Comparison of ENCODE assay signal across 8 mouse cellular contexts in genomic region chr10:88380002-88380401, GRCm38 (mm10). TPM values are rescaled to one million over a fixed set of nuclear protein-coding genes. Genes with fewer than 3 reads are reported as not detected.
DNase-seq lines count a peak whose midpoint lies in the region; ATAC-seq and TF ChIP-seq lines count a peak whose summit lies in the region.

No protein-coding gene starts in this region.

- peak; percentile 31 for DNase-seq in gastrocnemius, postnatal 14 days
- DNase-seq in gastrocnemius, postnatal 25 days, result no peak
- DNase-seq in Patski (ENCODE audit: low read depth, low spot score), result no peak
- DNase-seq in embryonic facial prominence, embryonic 14.5 days (ENCODE audit: low spot score), result peak; percentile 62
- DNase-seq in heart, postnatal 25 days (ENCODE audit: low spot score), result peak; percentile 29
- DNase-seq in large intestine, adult 2 months (ENCODE audit: low read depth, low spot score), result peak; percentile 37
- peak; percentile 55 for DNase-seq in stomach, postnatal 0 days (ENCODE audit: low spot score)

- in situ Hi-C loops in Patski (cut with MboI; ENCODE audit: low pct_unique_long_range_greater_than_20kb), result loop anchor here (5.0 kb wide), 1 partner anchor 47 kb away; no protein-coding TSS in a partner anchor

- POLR2A ChIA-PET in Patski (lab: Charles Lee), result no interaction called here

- peak overlapping the region; percentile 74 for H3K4me3 ChIP-seq in embryonic facial prominence, embryonic 14.5 days (ENCODE audit: low read depth, low read length)
- H3K4me3 ChIP-seq in macrophage (ENCODE audit: inconsistent target), result peak overlapping the region; percentile 70
- H3K4me3 ChIP-seq in stomach, postnatal 0 days (ENCODE audit: low read depth, low read length), result peak overlapping the region; percentile 75

- H3K79me2 ChIP-seq in macrophage (ENCODE audit: inconsistent target), result peaks cover 58% of the 10 kb centered on the region

- no peaks in the 10 kb centered on the region for H3K9me3 ChIP-seq in embryonic facial prominence, embryonic 14.5 days (ENCODE audit: control insufficient read depth, low read length)
- no peaks in the 10 kb centered on the region for H3K9me3 ChIP-seq in stomach, postnatal 0 days (ENCODE audit: control insufficient read depth, low read length)

- H3K9ac ChIP-seq in embryonic facial prominence, embryonic 14.5 days (ENCODE audit: low read depth, low read length), result peak overlapping the region; percentile 81
- peak overlapping the region; percentile 72; the same call in 1 of the 2 replicates for H3K9ac ChIP-seq in stomach, postnatal 0 days (ENCODE audit: low read length)

- peak; percentile 15 for ATAC-seq in Patski
- ATAC-seq in embryonic facial prominence, embryonic 14.5 days (ENCODE audit: low read depth), result no peak
- peak; percentile 54 for ATAC-seq in stomach, postnatal 0 days (ENCODE audit: low FRiP score, low TSS enrichment)

- intact Hi-C loops in gastrocnemius, postnatal 14 days (cut with DNase I; ENCODE audit: low total_unique reads), result no loop called here
- intact Hi-C loops in heart, postnatal 25 days (cut with DNase I), result no loop called here

- peak overlapping the region; percentile 85 for H3K4me2 ChIP-seq in embryonic facial prominence, embryonic 14.5 days (ENCODE audit: low read depth, low read length)
- peak overlapping the region; percentile 92 for H3K4me2 ChIP-seq in stomach, postnatal 0 days (replicated peaks; ENCODE audit: low read depth)

- H3K27ac ChIP-seq in embryonic facial prominence, embryonic 14.5 days (replicated peaks; ENCODE audit: low read depth, low read length), result no peak overlapping the region
- H3K27ac ChIP-seq in macrophage, result peak overlapping the region; percentile 70
- H3K27ac ChIP-seq in stomach, postnatal 0 days (replicated peaks), result 0 out of 2 replicates have a peak overlapping the region, but pooled peaks have one; percentile 74

- no peaks in the 10 kb centered on the region for H3K36me3 ChIP-seq in embryonic facial prominence, embryonic 14.5 days (ENCODE audit: control insufficient read depth, insufficient read depth, low read length)
- no peaks in the 10 kb centered on the region for H3K36me3 ChIP-seq in macrophage (ENCODE audit: inconsistent target)
- H3K36me3 ChIP-seq in stomach, postnatal 0 days (ENCODE audit: control insufficient read depth, insufficient read depth, low read length), result no peaks in the 10 kb centered on the region

- H3K4me1 ChIP-seq in embryonic facial prominence, embryonic 14.5 days (ENCODE audit: control insufficient read depth, insufficient read depth, low read length), result peaks cover 7% of the 10 kb centered on the region
- peaks cover 3% of the 10 kb centered on the region; the same call in 1 of the 2 replicates for H3K4me1 ChIP-seq in stomach, postnatal 0 days (replicated peaks; ENCODE audit: control insufficient read depth, insufficient read depth)

- TF ChIP-seq CTCF in Patski (IDR thresholded peaks at IDR 0.05), result no peak
- TF ChIP-seq CTCF in stomach, postnatal 0 days (IDR thresholded peaks at IDR 0.05; ENCODE audit: low read depth), result no peak

- no peak for TF ChIP-seq EP300 in stomach, postnatal 0 days (optimal IDR thresholded peaks at IDR 0.05)

- CTCF ChIA-PET in Patski (lab: Charles Lee), result interaction anchor here (1.1 to 2.6 kb wide), 6 partner anchors 14 to 55 kb away, joined by 3 to 12 read pairs (median 4); no protein-coding TSS in a partner anchor

- no peaks in the 10 kb centered on the region for H3K27me3 ChIP-seq in Patski
- H3K27me3 ChIP-seq in embryonic facial prominence, embryonic 14.5 days (replicated peaks; ENCODE audit: control insufficient read depth, insufficient read depth, low read length), result no peaks in the 10 kb centered on the region
- no peaks in the 10 kb centered on the region for H3K27me3 ChIP-seq in stomach, postnatal 0 days (ENCODE audit: control insufficient read depth, insufficient read depth, low read length)

- 1% methylated on average over 11 of the region's 11 CpGs for WGBS in embryonic facial prominence, embryonic 14.5 days
- WGBS in large intestine, adult 2 months, result 3% methylated on average over 11 of the region's 11 CpGs
- 0% methylated on average over 11 of the region's 11 CpGs for WGBS in macrophage (ENCODE audit: missing documents)
- 2% methylated on average over 11 of the region's 11 CpGs for WGBS in stomach, postnatal 0 days

RNA-seq across cellular contexts. Expression of gene Gnptab, which starts 1.1 kb away (rescaled TPM):
- total RNA-seq in gastrocnemius, postnatal 14 days (2021), result 10 to 100 TPM in 1 of 2 experiments, 1 to 10 TPM in 1; 9.2 to 10.3 TPM
- total RNA-seq in gastrocnemius, postnatal 25 days (2021), result 10 to 100 TPM; 15.4 to 15.8 TPM
- polyA plus RNA-seq in Patski (2021) (26.3 TPM), macrophage (2018) (34.0 to 83.1 TPM (median 76.6 TPM) in 3 replicates)
- polyA plus RNA-seq in embryonic facial prominence, embryonic 14.5 days (2014; fragmentation: Nextera tagmentation; extraction: Ambion mirVana), result 9.2 and 9.4 TPM in 2 replicates
- total RNA-seq in heart, postnatal 25 days (2021), result 10 to 100 TPM; 25.5 to 29.9 TPM
- polyA plus RNA-seq in large intestine, adult 2 months (2012; rRNA removed), result 6.1 and 12.7 TPM in 2 replicates
- 100 to 1,000 TPM in 13 of 26 experiments, 10 to 100 TPM in 13; 28.8 to 151 (median 99.6) TPM for total RNA-seq in macrophage (2018; cell fraction: chromatin; rRNA removed)
- 10 to 100 TPM; 32.2 to 72.7 (median 51.5) TPM for total RNA-seq in macrophage (2018; cell fraction: cytosol; rRNA removed)
- total RNA-seq in macrophage (2018; cell fraction: nucleus; rRNA removed), result 100 to 1,000 TPM in 5 of 26 experiments, 10 to 100 TPM in 21; 45.1 to 176 (median 89.0) TPM
- polyA plus RNA-seq in stomach, postnatal 0 days (2015; fragmentation: Nextera tagmentation; extraction: Ambion mirVana), result 4.4 and 4.8 TPM in 2 replicates

RNA-seq across cellular contexts. Expression of gene Dram1, which starts 1.1 kb away (rescaled TPM):
- 1 to 10 TPM; 1.3 to 1.7 TPM for total RNA-seq in gastrocnemius, postnatal 14 days (2021)
- 1 to 10 TPM; 1.2 to 5.5 TPM for total RNA-seq in gastrocnemius, postnatal 25 days (2021)
- polyA plus RNA-seq in Patski (2021) (2.7 TPM), macrophage (2018) (15.4 to 26.6 TPM (median 23.8 TPM) in 3 replicates)
- 4.9 and 5.7 TPM in 2 replicates for polyA plus RNA-seq in embryonic facial prominence, embryonic 14.5 days (2014; fragmentation: Nextera tagmentation; extraction: Ambion mirVana)
- total RNA-seq in heart, postnatal 25 days (2021), result 1 to 10 TPM; 3.8 to 4.1 TPM
- polyA plus RNA-seq in large intestine, adult 2 months (2012; rRNA removed), result 5.5 and 5.8 TPM in 2 replicates
- total RNA-seq in macrophage (2018; cell fraction: chromatin; rRNA removed), result 10 to 100 TPM in 23 of 26 experiments, 1 to 10 TPM in 3; 7.2 to 72.1 (median 20.8) TPM
- total RNA-seq in macrophage (2018; cell fraction: cytosol; rRNA removed), result 10 to 100 TPM; 13.4 to 41.9 (median 20.7) TPM
- total RNA-seq in macrophage (2018; cell fraction: nucleus; rRNA removed), result 100 to 1,000 TPM in 2 of 26 experiments, 10 to 100 TPM in 24; 17.4 to 114 (median 41.6) TPM
- polyA plus RNA-seq in stomach, postnatal 0 days (2015; fragmentation: Nextera tagmentation; extraction: Ambion mirVana), result 2.4 and 2.8 TPM in 2 replicates

Comparison
In these comparisons a context has a peak if more than half of its experiments do, and no peak if none do; other contexts are left out.
1. DNase-seq: peak in gastrocnemius, postnatal 14 days (single experiment), embryonic facial prominence, embryonic 14.5 days (single experiment), heart, postnatal 25 days (single experiment), large intestine, adult 2 months (single experiment) and stomach, postnatal 0 days (single experiment); none in gastrocnemius, postnatal 25 days (single experiment) and Patski (single experiment).
2. Peak in every context shown above with its lines, with median percentiles within 50 percentile points of each other: H3K4me3 ChIP-seq.